Mouse (Mus musculus) frontal cortex, adult (tissue): Measurements from ENCODE around the gene Uvssa.

ENCODE experiments used
- ATAC-seq: cut with Nextera tagmentation; 2 replicates; pipeline ENCODE4 v1.9.2; 2017; ENCODE audit warnings: mild to moderate bottlenecking, moderate library complexity, mixed read lengths; ENCODE audit not compliant: low TSS enrichment

Gene Uvssa

DNA sequence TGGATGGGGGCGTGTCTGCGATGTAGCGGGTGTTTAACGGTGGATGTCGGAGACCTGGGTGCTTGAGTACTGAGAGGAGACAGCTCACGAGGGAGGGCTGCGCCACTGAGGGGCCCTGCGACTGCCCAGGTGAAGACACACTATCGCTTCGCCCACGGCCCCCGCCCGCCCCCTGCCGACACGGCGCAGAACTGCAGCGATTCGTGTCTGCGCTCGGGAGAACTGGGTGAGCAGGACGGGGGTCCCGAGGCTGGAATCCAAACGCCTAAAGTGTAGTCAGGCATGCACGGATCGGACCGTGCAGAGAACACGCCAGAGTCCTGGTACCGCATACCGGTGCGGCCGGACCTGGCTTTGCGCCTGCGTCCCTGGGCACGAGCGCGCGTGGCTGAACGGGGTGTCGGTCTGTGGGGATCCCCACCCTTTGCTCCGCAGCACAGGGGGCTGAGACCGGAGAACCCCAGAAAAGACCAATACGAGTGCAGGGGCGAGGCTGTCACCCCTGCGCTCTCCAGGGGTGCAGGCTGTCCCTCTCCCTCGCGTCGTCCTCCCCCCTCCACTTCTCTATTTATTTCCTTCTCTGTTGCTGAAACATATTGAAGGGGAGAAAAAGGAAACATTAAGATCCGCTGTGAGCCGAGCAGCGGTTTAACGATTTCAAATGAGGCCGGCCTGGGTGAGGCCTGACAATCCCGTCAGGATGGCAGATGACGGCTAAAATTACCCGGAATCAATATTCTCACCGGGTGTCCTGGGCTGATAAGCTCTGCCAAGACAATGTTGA lies 64.8 kb downstream of the Uvssa start:
- ATAC-seq, result peak; percentile 65

DNA sequence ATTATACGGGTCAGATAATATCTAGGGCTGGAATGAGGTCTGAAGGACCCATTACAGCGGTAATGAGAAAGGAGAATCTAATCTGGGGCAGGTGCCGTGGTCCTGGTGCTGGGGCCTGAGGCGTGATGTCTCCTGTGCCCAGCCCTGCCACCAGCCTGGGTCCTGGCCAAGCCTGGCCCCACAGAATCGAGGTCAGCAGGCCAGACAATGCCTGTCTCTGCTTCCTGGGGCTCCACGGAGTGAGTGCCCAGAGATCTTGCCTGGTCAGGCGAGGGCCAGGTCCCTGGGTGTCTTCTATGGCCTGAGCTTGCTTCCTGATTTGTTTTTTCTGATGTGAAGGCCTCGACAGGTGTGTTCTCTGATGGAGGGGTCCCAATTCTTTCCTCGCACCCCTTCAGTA lies 65.4 kb downstream of the Uvssa start:
- no peak for ATAC-seq

DNA sequence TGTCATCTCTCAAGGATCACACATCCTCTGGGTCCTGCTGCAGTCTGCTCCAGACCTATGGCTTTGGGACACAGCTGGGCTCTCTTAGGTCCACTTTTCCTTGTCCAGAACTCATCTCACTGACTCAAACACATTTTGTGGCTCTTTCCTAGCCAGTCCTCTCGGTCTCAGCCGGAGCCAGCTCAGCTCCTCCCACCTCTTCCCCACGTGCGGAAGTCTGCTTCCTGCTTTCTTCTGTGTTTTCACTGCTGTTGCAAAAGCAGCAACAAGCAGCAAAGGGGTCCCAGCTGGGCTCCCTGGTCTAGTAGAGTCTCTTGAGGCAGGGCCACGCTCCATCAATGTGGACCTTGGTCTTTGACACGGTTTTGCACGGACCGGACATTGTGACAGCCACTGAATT lies 77.4 kb downstream of the Uvssa start:
- ATAC-seq, result no peak

DNA sequence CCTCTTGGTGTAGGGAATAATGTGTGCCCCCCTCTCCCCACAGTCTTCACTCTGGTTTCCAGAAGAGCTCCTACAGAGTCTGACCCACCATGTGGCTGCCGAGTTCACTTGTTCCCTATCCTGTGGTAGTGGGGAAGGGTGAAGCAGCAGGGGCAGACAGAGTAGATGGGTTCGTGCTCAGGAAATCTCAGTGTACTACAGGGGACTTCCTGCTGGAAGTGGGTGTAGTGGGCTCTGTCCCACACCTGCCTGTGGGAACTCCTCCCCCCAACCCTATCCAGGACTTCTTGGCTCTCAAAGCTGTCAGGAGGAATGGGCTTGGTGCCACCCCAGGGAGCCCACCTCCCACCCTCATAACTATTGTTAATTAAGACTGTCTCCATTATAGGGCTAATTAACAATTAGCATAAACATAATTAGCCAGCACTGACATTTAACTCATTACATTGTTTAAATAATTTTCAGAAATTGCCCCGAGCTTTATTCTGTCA lies 79.8 kb downstream of the Uvssa start:
- ATAC-seq, result no peak

DNA sequence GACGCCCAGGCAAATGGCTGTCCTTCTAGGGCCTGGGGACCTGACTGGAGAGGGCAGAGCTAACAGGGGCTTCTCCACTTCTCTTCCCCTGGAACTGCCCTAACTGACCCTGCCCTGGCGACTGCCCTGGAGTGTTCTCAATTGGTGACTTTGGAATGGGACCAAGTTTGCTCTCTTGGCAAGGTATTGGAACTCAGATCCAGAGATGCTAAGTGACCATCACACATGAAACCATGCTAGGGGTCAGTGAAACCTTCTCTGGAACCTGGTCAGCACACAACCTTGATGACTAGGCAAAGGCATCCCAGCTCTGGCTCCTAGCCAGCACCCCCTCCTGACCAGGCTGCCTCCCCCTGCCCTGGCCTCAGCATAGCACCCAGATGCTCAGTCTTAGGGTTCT lies 80.8 kb downstream of the Uvssa start:
- ATAC-seq, result no peak

DNA sequence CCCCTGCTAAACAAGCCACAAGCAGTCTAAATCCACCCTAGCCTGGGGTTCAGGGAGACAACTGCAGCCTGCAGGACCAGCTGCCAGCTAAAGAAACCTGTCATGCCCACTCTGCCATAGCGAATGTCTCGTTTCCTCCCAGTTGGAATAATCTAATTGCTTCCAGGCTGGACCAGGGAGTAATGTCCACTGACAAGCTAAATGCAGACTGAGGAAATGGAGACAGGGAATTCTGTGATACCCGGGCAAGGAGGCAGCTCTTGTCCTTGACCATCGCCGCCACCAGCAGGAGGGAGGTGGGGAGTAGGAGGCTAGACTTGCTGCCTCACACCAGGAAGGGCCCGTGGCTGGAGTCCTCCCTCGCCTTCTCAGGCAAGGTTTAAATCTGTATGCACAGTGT lies 86.0 kb downstream of the Uvssa start:
- ATAC-seq, result 0 out of 2 replicates have a peak, but pooled peaks have one; percentile 34

DNA sequence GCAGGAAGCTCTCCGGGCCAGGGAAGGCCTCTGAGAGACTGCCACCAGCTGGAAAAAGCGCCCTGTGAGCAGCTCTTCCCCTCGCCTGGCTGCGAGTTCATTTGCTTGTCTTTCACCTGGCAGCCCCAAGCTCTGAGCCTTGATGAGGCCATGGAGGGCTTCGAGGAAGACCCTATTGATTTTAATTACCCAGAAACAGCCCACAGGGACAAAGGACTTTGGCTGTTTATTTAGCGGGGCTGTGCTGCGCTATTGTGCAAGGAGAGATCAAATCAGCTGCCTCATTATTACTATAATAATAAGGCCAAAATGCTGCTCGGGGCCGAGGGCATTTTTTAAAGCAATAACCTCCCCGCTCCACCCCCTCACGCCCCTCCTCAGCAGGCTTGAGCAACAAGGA lies 87.1 kb downstream of the Uvssa start:
- no peak for ATAC-seq
